Mouse (Mus musculus) B cell, adult 62 days (primary cell): ENCODE results near the gene Gsc2. TPM values are rescaled to one million over a fixed set of nuclear protein-coding genes. Genes with fewer than 3 reads are reported as not detected.

ENCODE experiments used
- total RNA-seq: library from RNA; stranded (reverse); gene quantifications from 4 replicates; pipeline ENCODE4 v1.2.4, GENCODE M21; 2023

The Gsc2 gene
- total RNA-seq, result not detected in 4 replicates

DNA sequence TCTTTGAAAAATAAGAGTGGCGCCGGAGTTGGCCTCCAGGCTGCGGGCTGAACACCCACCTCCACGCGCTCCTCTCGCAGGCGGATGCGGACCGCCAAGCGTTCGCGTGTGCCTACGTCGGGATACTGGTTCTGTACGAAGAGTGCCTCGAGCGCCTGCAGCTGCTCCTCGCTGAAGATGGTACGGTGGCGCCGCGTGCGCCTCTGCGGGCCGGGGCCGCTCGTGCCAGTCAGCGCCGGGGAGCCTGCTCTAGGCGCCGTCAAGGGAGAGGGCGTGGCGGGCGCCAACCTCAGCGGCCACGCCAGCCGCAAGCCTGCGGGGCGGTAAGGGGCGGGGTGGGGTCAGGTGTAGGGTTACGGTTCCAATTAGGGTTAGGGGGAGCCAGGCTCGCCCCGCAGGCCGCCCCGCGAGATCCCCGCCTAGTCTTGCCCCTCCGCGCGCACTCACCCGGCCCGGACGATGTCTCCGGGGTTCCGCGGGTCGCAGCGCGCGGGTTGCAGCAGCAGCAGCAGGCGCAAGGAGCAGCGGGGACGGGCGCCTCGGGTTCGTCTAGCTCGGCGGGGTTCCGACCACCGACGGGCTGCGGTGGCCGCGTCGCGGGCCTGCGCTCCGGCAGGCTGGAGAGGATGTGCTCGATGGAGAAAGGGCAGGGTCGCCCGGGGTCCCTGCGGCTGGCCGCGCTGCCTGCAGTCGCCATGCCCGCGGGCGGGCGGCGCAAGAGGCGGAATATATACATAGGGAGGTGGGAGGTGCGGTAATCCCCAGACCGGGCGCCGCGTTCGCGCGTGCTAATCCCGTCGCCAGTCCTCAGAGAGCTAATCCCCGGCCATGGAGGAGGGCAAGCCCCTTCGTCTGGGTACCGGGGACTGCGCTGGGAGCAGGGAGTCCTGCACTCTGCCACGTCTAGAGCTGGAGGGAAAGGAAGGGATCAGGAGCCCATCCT is at the start of gene Gsc2:
Gsc2 (minus strand) TSS at position 753 of the 943 bp plus-strand sequence.

DNA sequence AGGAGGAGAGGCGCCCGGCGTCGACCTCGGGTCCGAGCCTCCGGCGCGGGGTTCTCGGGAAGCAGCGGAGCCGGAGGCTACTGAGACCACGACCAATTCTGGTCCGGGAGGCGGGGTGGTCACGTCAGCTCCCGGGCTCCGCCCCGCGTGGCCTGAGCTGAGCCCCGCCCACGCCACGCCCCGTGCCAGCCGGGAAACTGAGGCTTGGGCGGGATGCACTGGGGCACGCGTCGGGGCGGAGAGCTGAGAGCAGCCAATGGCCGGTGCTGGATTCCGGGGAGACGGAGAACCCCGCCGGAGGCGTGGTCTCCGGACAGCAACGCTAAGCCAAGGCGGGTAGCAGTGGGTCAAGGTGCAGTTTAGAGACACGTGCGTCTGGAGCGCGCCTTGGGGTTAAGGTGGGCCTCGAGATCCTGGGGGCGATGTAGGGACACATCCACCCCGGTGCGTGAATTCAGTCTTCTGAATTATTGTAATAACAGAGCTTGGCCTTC is 13.3 kb upstream of the Gsc2 start, which contains the start of gene Slc25a1:
Slc25a1 (minus strand) TSS at position 133 of the 494 bp plus-strand sequence.

DNA sequence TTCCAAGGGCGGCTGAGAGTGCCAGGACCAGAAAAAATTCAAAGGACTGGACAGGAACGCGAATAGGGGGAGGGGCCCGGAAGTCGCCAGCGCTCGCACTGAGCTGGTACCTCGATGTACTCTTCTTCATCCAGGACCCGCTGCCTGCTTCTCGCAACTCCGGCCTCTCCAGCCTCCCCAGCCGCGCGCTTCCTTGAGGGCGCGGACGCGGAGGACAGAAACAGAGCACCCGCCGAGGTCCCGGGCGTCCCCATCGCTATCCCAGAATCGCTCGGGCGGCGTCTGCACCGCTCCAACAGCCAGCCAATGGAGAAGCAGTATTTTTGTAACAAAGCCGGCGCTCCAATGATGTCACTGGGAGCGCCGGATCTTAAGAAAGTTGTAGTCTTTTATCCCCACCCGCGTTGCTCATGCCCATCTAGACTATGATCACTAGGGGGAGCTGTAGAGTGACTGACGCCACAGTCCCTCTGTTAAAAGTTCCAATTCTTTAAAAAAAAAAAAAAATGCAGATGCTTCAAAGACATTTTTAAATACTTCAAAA is 3.7 kb downstream of the Gsc2 start, which contains the start of gene Ess2:
Ess2 (minus strand) TSS at position 297 of the 544 bp plus-strand sequence.

DNA sequence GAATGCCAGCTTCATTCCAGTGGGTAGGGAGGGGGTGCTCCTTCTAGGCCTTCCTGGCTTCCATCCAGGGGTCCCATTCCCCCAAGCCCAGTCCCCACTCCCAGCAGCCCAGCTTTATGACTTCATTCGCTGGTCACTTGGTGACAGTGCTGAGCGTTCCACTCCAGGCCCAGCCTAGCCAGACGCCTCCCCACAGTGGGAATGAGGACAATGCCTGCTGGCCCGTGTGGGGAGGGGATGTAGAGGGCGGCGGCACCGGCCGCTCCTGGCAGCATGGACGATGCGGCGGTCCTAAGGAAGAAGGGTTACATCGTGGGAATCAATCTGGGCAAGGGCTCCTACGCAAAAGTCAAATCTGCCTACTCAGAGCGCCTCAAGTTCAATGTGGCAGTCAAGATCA is 16.4 kb downstream of the Gsc2 start, which contains the start of the genes Dgcr2 and Tssk2:
Dgcr2 (minus strand) TSS at position 101 of the 400 bp plus-strand sequence.
Tssk2 (plus strand) TSS at position 176 of the 400 bp plus-strand sequence.

DNA sequence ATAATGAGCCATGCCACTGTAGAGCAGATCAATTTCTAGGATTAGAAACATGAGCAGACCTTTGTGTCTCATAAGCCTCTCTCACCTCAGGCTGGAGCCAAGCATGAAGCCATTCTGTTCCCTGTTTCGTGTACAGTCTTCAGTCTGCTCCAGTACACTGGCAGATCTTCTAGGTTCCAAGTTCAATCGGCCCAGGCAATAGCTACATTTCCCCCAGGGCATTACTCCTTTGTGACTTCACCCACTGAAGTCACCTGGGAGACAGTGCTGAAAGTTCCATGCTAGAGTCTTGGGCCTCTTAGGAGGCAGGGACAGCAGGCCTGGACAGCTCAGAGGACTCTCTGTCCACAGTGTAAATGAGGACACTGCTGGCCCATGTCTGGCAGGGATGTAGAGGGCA is 20.9 kb downstream of the Gsc2 start, which contains the start of gene Tssk1:
Tssk1 (plus strand) TSS at position 301 of the 400 bp plus-strand sequence.

DNA sequence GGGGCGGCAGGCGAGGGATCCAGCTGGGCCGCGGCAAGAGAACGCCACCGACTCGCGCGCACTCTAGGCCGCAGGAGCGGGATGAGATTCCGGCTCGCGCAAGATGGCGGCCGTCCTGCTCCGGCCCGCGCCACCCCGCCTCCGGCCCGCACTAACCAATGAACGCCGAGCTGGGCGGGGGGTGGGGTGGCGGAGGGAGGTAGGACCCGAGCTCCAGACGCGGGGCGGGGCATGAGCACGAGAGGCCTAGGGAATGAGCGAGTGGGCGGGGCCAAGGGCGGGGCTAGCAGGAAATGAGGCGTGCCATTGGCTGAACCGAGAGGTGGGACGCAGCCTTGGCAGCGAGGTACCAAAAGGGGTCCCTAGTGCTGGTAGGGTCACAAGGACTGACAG is 23.3 kb downstream of the Gsc2 start, which contains the start of gene Gm20518:
Gm20518 (minus strand) TSS at position 105 of the 393 bp plus-strand sequence.

Other genes with a start within 250 kb of the Gsc2 start
- 129 to 145 TPM (median 134 TPM) in 4 replicates for gene Med15, start 182.2 kb downstream of the Gsc2 start, total RNA-seq
- 10.8 to 21.1 TPM (median 15.3 TPM) in 4 replicates for gene Klhl22, start 155.4 kb downstream of the Gsc2 start, total RNA-seq
- gene Scarf2, start 117.8 kb downstream of the Gsc2 start, total RNA-seq, result 0.20 TPM in 1 of 4 replicates, not detected in the others
- not detected in 4 replicates for gene B830017H08Rik, start 81.9 kb downstream of the Gsc2 start, total RNA-seq
- 9.8 to 15.2 TPM (median 12.4 TPM) in 4 replicates for gene Car15, start 76.7 kb downstream of the Gsc2 start, total RNA-seq
- gene Gm20518, start 23.4 kb downstream of the Gsc2 start, total RNA-seq, result 2.4 to 4.3 TPM (median 3.3 TPM) in 4 replicates
- gene Tssk1, start 20.8 kb downstream of the Gsc2 start, total RNA-seq, result not detected in 4 replicates
- 56.8 to 69.7 TPM (median 66.1 TPM) in 4 replicates for gene Dgcr2, start 16.5 kb downstream of the Gsc2 start, total RNA-seq
- not detected in 4 replicates for gene Tssk2, start 16.4 kb downstream of the Gsc2 start, total RNA-seq
- gene Ess2, start 3.7 kb downstream of the Gsc2 start, total RNA-seq, result 58.2 to 66.8 TPM (median 59.7 TPM) in 4 replicates
- gene Slc25a1, start 13.2 kb upstream of the Gsc2 start, total RNA-seq, result 26.2 to 31.2 TPM (median 28.5 TPM) in 4 replicates
- not detected in 4 replicates for gene Vpreb2, start 65.4 kb upstream of the Gsc2 start, total RNA-seq
- gene Dgcr6, start 137.8 kb upstream of the Gsc2 start, total RNA-seq, result 19.8 to 24.5 TPM (median 22.1 TPM) in 4 replicates
- gene Prodh, start 175.1 kb upstream of the Gsc2 start, total RNA-seq, result 8.8 to 15.6 TPM (median 12.1 TPM) in 4 replicates
- not detected in 4 replicates for gene Rtn4r, start 212.6 kb upstream of the Gsc2 start, total RNA-seq